Mouse (Mus musculus) liver, adult (tissue): ENCODE results near the gene Rbm18.

ENCODE experiments used
- GATA4 ChIP-seq: IDR thresholded peaks from 2 replicates; pipeline ENCODE4 v1.6.1; 2014; ENCODE audit warnings: mild to moderate bottlenecking, low read length; ENCODE audit not compliant: insufficient replicate concordance

Rbm18 gene

DNA sequence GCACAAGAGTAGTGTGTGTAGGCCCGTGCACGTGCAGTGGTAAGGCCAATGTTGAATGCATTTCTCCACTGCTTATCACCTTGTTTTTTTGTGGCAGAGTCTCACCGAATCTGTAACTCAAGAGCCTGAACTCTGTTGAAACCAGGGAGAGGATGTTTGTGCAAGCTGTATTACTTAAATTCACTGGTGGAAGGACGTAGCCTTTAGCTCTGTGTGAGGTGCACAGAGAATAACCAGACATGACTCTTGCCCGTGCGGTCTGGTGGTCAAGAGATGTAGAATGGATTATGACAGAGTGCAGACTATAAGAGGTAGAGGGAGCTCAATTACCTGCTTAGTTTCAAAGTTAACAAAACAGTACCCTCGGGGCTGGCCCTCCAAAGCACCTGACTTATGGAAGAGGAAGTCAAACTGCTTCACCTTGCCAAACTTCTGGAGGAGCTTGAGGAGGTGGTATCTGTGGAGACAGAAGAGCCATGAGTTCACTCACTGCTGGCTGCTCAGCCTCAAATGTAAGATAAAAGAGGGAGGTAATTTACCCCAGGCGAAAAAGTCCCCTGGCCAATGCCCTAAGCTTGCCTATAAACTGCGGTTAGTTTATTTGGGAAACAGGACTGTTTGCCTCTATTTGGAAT, 9.7 kb downstream of the Rbm18 start:
- TF ChIP-seq GATA4, result no peak

DNA sequence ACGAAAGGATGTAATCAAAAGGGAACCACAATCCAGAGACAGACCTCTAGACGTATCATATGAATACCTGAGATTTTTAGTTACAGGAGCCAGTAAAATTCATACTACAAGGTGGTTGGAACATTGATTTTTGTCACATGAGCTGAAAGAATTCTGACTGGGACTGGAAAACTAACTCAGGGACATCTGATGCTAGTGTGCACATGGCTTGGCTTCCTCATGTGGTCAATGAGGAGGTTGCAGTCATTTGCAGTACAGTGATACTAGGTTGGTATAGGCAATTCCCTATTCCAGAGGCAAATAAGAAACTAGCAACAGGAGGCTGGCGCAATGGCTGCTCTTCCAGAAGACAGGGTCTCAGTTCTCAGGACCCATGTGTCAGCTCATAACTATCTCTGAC, 23.9 kb downstream of the Rbm18 start:
- TF ChIP-seq GATA4, result no peak

DNA sequence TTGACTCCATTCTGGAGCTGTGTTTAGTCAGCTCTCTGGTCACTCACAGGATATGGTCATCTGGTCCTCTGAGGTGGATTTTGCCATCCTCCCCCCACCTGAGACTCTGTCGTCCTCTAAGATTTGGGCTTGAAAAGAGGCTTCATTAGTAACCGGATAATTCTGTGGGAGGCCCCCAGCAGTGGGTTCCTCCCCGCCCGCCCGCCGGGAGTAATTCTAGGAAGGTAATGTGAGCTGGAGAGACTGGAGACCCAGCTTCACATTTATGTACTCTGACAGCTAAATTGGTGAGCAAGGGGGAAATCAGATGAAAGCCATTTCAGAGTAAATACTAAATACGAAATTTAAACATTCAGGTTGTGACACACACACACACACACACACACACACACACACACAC, 28.0 kb downstream of the Rbm18 start:
- TF ChIP-seq GATA4, result no peak

DNA sequence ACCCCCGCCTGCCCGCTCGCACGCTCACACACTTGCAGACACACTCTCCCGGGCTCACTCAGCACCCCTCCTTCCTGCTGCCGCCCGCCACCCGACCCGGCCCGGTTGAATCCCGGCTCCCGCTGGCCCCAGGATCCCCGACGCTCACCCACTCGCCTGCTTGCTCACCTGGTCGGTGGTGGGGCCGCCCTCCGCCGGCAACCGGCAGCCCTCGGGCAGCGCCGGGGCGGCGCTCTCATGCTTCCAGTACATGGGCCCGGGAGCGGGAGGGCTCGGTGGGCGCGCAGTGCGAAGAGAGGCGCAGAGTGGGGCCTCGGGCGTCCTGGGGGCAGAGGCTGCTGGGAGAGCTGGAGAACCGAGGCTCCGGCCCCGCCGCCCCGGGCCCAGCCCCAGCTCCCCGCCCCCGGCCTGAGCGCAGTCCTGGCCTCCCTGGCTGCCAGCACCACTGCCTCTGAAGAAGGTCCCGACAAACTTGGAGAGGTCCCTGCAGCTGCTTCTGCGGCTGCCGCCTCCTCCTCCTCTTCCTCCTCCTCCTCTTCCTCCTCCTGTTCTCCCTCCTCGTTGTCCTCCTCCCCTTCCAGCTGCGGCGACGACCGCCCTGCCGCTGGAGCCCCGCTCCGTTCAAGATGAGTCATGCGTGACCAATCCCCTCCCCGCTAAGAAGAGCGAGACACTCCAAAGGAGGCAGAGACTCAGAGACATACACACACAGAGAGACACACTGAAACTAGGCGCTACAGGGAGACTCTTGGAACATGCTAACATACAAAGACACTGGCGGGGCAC, 31.4 kb downstream of the Rbm18 start, which contains the start of gene Lhx6:
Gene Lhx6 (minus strand): TSS at position 453 of the 786 bp plus-strand sequence.
- no peak for TF ChIP-seq GATA4

DNA sequence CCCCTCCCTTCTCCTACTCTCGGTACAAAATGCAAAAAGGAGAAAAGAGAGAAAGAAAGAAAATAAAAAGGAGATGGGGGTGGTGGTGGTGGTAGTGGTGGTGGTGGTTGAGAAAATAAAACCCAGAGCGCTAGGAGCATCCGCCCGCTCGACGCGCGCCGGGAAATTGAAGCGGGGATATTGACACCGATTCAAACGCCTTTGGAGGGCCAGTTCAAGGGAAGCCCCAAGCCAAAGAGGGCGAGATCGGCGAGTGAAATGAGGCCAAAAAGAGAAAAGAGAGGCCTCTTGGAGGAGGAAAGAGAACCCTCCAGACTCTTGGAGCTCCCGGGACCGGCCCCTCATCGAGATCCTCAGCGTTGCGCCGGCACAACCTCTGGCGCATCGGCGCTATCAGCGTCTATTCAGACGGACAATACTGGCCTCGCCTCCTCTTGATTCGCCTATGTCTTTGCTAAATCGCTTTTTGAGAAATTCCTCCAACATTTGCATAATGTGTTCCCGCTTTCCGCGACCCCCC, 32.1 kb downstream of the Rbm18 start:
- no peak for TF ChIP-seq GATA4

DNA sequence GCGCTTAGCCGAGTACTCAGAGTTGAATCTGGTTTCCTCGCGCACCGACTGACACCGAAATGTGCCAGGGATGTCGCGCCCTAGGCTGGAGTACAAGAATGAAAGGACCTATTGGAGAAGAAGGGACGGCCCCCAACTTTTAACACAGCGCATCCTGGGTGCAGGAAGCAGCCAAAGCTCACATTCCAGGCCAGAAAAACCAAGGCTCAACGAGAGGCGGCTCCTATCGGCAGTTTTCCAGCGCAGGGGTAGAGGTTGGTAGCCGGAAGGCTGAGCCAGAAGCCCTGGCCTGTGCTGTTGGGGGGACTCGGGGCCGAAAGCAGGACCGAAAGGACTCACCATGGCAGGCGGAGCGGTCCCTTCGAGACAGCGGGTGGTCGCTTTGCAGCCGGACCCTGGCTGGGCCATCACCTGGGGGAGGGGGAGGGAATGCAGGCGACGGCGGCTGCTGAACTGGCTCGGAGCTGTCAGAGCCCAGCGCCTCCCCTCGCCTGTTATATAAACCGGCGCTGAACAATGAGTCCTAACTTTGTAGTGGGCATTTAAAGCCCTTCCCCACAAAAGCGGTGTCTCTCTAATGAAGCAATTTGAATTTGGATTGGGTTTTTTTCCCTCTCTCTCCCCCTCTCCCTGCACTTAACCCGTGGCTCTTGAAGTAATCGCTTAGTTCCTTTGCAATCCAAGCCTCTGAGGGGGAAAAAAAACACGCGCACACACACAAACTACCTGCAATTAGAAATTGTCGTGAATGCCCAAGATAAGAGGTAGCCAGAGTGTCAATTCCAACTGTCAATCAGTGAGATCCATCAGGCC, 32.8 kb downstream of the Rbm18 start:
- TF ChIP-seq GATA4, result no peak

DNA sequence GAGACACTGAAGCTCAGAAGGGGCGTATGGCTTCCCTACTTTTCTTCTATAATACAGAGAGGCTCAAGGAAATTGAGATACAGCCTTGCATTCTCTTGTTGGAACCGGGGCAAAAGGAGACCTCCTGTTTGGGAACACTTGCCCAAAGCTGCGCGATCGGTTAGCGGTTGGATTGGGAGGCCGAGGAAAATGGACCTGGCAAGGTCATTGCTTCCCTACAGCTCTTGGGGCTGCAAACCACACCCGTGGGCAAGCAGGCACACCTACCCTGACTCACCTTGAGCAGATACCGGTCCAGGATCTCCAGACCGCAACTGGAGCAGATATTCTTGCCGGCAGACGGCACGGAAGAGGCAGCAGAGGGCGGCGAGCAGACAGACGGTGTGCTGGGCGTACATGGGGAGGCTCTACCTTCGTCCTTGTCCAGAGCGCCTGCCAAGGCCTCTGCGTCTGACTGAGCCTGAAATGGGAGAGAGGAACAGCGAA, 33.5 kb downstream of the Rbm18 start:
- no peak for TF ChIP-seq GATA4

DNA sequence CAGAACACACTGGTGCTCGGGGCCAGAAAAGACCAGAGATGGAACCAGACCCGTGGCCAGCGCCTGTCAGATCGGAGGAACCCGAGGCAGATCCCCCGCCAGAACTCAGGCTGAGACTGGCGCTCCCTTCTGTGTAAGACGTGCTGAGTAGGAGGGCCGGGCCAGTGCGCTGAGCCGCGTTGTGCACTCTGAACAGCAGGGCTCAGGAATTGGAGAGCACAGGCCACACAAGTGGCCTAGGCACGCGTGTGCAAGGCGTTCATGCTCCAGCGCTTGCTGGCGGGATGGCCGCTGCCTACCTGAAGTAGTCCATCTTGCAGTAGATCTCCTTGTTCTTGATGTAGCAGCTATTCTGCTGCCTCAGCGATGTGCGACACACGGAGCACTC, 34.0 kb downstream of the Rbm18 start:
- TF ChIP-seq GATA4, result no peak

DNA sequence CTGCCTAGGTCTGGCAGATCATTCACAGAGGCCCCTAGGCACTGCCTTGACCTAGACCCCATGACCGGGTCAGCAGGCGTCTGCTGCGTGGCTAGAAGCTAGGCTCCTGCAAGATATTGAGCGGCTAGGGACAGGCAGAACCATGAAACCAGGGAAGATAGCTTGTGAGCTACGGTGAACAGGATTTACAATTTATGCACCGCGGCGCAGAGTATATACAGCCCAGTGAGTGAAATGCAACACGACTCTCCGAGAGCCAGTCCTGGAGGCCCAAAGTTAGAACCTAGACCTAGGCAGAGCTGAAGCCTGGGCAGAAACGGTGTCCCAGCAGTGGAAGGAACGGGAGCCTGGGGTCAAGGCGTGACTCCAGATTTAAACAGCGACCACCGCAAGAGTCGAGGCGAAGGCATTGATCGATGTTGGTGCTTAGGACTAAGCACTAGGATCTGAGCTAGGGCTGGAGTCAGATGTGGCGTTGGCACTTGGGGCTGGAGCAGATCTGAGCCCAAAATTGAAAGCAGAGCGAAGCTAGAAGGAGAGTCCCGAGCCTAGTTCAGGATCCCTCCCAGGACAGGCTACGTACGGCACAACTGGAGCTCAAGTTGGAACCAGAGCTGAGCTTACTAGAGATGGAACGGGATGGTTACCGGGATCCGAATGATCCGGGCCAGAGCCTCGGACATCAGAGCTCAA, 34.6 kb downstream of the Rbm18 start:
- TF ChIP-seq GATA4, result no peak

DNA sequence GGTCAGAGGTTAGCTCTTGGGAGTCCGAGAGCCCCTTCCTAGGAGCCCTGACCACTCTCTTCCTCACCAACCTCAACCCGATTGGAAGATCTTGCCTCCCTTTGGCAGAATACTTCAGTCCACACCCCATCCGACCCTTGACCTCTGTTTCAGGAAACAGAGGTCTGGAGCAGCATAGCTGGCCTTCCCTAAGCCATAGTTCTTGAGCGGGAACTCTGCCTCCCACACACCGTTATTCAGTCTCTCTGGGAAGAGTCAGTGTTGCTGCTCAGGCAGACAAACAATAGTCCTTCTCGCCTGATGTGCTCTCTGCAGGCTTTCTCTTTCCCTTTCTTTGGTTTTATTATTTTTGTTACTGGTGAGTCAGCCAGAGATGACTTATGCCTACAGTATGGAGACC, 36.8 kb downstream of the Rbm18 start:
- no peak for TF ChIP-seq GATA4

DNA sequence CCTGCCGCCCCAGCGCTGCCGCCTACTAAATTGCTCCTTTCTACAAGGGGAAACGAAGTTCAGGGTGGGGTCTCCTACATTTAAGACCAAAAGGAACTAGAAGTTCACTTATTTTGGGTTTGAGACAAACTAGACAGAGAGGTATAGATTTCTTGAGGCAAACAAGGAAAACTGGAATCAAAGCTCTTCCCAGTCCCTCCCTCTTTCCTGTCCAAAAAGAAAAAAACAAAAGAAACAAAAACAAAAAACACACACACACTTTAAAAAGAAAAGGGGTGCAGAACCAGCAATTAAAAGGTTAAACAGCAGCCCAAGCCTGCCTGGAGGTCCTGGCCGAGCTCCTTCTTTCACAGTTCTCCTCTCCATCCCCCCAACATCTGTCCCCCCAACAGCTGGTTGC, 38.6 kb downstream of the Rbm18 start:
- TF ChIP-seq GATA4, result no peak

DNA sequence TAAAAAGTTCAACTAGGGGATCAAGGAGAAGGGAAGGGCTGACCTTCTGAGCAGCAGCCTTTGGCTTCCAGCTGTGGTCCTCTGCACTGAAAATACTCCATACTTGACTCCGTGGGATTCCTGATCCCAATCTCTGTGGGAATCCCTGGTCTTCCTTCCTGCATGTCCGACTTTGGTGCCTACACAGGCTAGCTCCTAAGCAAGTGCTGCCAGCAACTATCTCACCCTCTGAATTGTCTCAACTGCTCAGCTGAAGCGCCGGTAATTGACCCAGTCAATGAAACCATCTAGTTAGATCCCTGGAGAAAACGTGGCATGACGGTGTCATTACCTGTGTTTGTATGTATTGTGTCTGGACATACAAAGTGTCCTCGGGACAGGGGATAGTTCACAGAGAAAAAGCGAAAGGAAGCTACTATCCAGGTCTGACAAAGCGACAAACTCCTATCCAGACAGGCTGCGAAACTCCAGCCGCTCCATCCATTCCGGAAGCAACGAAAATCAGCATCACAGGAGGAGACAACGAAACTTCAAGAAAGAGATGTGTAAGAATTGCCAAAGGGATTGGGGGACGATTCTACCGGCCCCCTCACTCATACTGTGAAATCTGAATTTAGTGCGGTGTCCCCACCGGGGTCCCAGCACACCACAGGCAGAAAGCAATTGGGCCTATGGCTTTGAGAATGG, 39.3 kb downstream of the Rbm18 start:
- no peak for TF ChIP-seq GATA4

DNA sequence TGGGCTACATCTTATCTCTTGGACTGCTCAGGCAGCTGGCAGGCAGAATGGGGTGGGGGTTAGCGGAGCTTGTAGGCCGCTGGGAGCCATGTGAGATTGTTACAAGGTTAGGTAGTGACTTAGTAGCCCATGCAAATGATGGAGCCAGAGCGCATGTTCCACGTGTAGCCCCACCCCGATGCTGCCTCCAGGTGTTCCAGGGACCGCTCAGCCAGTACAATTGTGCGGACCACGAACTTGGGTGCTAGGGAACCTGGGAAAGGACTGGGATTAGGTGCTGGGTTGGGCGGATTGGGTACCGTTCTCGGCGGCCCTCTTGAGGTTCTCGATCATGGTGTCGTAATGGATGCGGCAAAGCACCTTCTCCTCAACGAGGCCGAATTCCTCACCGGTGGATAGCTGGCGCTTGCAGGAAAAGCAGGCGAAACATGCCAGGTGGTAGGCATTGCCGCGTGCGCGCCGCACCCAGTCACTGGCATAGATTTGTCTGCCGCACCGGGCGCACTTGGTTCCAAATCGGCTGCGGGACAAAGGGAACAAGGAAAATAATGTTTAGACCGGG, 42.6 kb downstream of the Rbm18 start:
- no peak for TF ChIP-seq GATA4

DNA sequence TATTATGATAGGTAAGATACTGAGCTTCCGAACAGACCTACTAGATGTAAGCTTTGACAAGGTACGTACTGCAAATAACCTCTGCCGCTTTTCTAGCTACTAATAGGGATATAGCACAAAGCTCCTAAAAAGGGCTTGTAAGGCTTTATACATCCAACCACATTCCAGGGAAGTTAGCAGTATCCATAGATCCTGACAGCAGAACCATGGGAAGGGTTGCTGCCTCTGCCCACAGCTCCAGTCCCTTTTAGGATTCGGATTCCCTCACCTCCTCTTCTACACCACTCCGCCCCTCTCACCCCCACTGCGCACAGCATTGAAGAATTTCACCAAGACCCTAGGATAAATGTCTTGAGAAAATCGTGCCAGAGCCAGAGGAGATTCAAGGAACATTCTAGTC, 43.3 kb downstream of the Rbm18 start:
- no peak for TF ChIP-seq GATA4
